Mouse (Mus musculus) forebrain, embryonic 14.5 days (tissue): ENCODE measurements around the gene Tprgl. TPM values are rescaled to one million over a fixed set of nuclear protein-coding genes. Genes with fewer than 3 reads are reported as not detected.

Experiments
- ATAC-seq: fragments of 200-750 bp; cut with Nextera tagmentation; 2 replicates; pipeline ENCODE4 v1.8.0; 2017; ENCODE audit warnings: mild to moderate bottlenecking, moderate library complexity
- DNase-seq: peaks from one replicate; pipeline ENCODE4 v3.0.0-alpha.2; 2015; ENCODE audit warnings: low spot score
- H3K27ac ChIP-seq: fragments of 300-500 bp; sonication (generic); 2 replicates; pipeline ENCODE4 v1.5.1; 2014; ENCODE audit warnings: low read depth, mild to moderate bottlenecking, control low read depth, low read length, moderate library complexity
- H3K27me3 ChIP-seq: fragments of 300-500 bp; sonication (generic); replicated peaks from 2 replicates; pipeline ENCODE4 v1.6.1; 2014; ENCODE audit warnings: low read length, control low read depth, mixed read lengths; ENCODE audit not compliant: control insufficient read depth, insufficient read depth
- H3K36me3 ChIP-seq: fragments of 300-500 bp; sonication (generic); 2 replicates; pipeline ENCODE4 v1.6.1; 2014; ENCODE audit warnings: low read length, control low read depth; ENCODE audit not compliant: control insufficient read depth, insufficient read depth
- H3K4me1 ChIP-seq: fragments of 300-500 bp; sonication (generic); 2 replicates; pipeline ENCODE4 v1.6.1; 2014; ENCODE audit warnings: antibody characterized with exemption, low read length, control low read depth; ENCODE audit not compliant: control insufficient read depth, insufficient read depth
- H3K4me2 ChIP-seq: fragments of 300-500 bp; sonication (generic); 2 replicates; pipeline ENCODE4 v1.6.1; 2014; ENCODE audit warnings: mild to moderate bottlenecking, control low read depth, low read length
- H3K4me3 ChIP-seq: fragments of 300-500 bp; sonication (generic); 2 replicates; pipeline ENCODE4 v1.5.1; 2014; ENCODE audit warnings: low read depth, low read length, control low read depth
- H3K9ac ChIP-seq: fragments of 300-500 bp; sonication (generic); 2 replicates; pipeline ENCODE4 v1.6.1; 2014; ENCODE audit warnings: mild to moderate bottlenecking, low read length, control low read depth, moderate library complexity
- H3K9me3 ChIP-seq: fragments of 300-500 bp; sonication (generic); replicated peaks from 2 replicates; pipeline ENCODE4 v1.6.1; 2016; ENCODE audit warnings: low read length, control low read depth, mixed read lengths; ENCODE audit not compliant: control insufficient read depth
- WGBS: fragments of 180-500 bp; shearing (Covaris S2); extraction: QIAGEN DNeasy Blood & Tissue Kit; methylation state at CpG from one replicate; pipeline ENCODE4 v1.1.7; 2014; 5-methylcytosine and 5-hydroxymethylcytosine counted together
- polyA plus RNA-seq: library from polyadenylated mRNA; unstranded; fragments of >200 nt; fragmentation: Nextera tagmentation; extraction: Ambion mirVana; gene quantifications from 2 replicates; pipeline ENCODE4 v1.2.1, GENCODE M21; 2014

Tprgl gene
- polyA plus RNA-seq, 1 experiment from 2014 or later, result 184 TPM

DNA sequence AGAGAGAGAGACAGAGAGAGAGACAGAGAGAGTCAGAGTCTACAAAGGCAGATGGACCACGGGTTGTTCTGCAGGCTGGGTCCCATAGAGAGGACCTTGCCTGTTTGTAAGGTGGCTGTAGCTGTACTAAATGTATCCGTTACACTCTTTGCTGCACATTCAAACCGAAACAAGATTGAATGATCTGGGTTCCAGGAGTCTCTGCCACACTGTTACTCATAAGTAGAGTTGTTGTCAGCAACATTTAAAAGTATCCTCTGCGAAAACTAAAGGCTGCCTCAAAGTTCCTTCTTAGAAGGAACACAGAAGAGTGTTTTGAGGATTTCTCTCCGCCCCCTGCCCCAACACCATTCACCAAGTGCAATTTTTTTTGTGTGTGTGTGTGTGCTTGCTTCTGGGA, 23.3 kb downstream of the Tprgl start:
- H3K36me3 ChIP-seq, result no peaks in the 10 kb centered on the region
- no peaks in the 10 kb centered on the region for H3K9me3 ChIP-seq
- WGBS, result 51% methylated on average over 5 of the region's 5 CpGs
- DNase-seq, result no peak
- peaks cover 52% of the 10 kb centered on the region for H3K27me3 ChIP-seq
- no peak overlapping the region for H3K4me3 ChIP-seq
- no peak for ATAC-seq
- H3K9ac ChIP-seq, result no peak overlapping the region
- H3K4me2 ChIP-seq, result no peak overlapping the region
- H3K4me1 ChIP-seq, result peaks cover 6% of the 10 kb centered on the region; the same call in 1 of the 2 replicates
- H3K27ac ChIP-seq, result no peak overlapping the region

GRCm38 (mm10) chr4:154134803-154135202, 25.7 kb downstream of the Tprgl start:
- H3K9ac ChIP-seq, result no peak overlapping the region
- WGBS, result 77% methylated on average over 4 of the region's 4 CpGs
- ATAC-seq (no peak), DNase-seq (no peak)
- H3K4me1 ChIP-seq, result no peaks in the 10 kb centered on the region
- no peak overlapping the region for H3K4me2 ChIP-seq
- H3K27me3 ChIP-seq, result peaks cover 33% of the 10 kb centered on the region
- H3K4me3 ChIP-seq, result no peak overlapping the region
- H3K27ac ChIP-seq, result no peak overlapping the region
- H3K36me3 ChIP-seq, result no peaks in the 10 kb centered on the region
- no peaks in the 10 kb centered on the region for H3K9me3 ChIP-seq

DNA sequence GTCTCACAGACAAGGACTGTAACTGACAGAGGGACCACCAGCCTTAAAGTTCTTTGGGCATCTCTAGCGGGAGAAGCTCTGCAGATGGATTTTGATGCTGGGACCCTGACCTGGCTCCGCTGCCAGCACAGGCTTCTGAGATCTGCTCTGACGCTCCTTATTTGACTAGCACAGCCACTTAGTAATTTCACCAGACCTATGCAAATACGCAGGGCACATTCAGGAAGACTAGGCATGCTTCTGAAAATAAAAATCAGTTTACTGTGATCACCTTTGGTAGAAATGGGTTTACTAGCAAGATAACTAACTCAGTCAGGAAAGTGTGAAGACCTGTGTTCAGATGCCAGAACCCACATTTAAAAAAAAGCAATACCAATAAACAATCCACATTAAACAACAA, 28.6 kb downstream of the Tprgl start:
- no peaks in the 10 kb centered on the region for H3K9me3 ChIP-seq
- no peak overlapping the region for H3K4me3 ChIP-seq
- DNase-seq (no peak), ATAC-seq (no peak)
- no peaks in the 10 kb centered on the region for H3K36me3 ChIP-seq
- H3K27ac ChIP-seq, result no peak overlapping the region
- H3K4me2 ChIP-seq, result no peak overlapping the region
- peaks cover 13% of the 10 kb centered on the region; the same call in 1 of the 2 replicates for H3K27me3 ChIP-seq
- 81% methylated on average over 4 of the region's 4 CpGs for WGBS
- H3K4me1 ChIP-seq, result no peaks in the 10 kb centered on the region
- H3K9ac ChIP-seq, result no peak overlapping the region

GRCm38 (mm10) chr4:154129950-154130349, 30.5 kb downstream of the Tprgl start:
- Histone ChIP-seq H3K27ac (no peak overlapping the region), H3K27me3 (0 out of 2 replicates have a peak, but pooled peaks cover 4% of the 10 kb centered on the region), H3K4me3 (no peak overlapping the region), H3K36me3 (no peaks in the 10 kb centered on the region), H3K4me2 (no peak overlapping the region), H3K4me1 (no peaks in the 10 kb centered on the region), H3K9me3 (no peaks in the 10 kb centered on the region), H3K9ac (no peak overlapping the region)
- DNase-seq (no peak), ATAC-seq (no peak)

DNA sequence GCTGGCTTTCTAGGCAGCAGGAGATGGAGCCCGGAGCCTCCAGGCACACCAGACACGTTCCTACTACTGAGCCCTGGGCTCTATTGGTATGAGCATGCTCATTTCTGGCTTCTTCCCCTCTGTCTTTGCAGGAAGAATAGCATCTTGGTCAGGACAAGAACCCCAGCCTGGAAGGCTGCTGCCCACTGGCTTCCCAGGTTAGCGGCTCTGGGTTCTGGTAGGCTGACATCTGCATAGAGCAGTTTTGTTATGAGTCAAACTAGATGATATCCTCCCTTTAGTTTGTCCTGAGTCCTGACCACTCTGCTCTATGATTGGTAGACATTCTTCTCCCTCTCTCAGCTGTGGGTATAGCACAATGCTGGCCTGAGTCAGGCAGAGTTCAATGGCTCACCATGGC, 33.2 kb downstream of the Tprgl start:
- Histone ChIP-seq H3K4me3 (no peak overlapping the region), H3K4me1 (no peaks in the 10 kb centered on the region), H3K4me2 (no peak overlapping the region), H3K27ac (no peak overlapping the region), H3K9ac (no peak overlapping the region), H3K27me3 (no peaks in the 10 kb centered on the region), H3K9me3 (no peaks in the 10 kb centered on the region), H3K36me3 (no peaks in the 10 kb centered on the region)
- 76% methylated on average over 3 of the region's 3 CpGs for WGBS
- DNase-seq (no peak), ATAC-seq (no peak)

GRCm38 (mm10) chr4:154125202-154125601, 35.3 kb downstream of the Tprgl start:
- no peaks in the 10 kb centered on the region for H3K36me3 ChIP-seq
- ATAC-seq, result no peak
- no peak overlapping the region for H3K9ac ChIP-seq

GRCm38 (mm10) chr4:154123553-154123952, 36.9 kb downstream of the Tprgl start:
- no peak for DNase-seq
- Histone ChIP-seq H3K36me3 (no peaks in the 10 kb centered on the region), H3K9ac (no peak overlapping the region), H3K4me2 (no peak overlapping the region), H3K9me3 (no peaks in the 10 kb centered on the region), H3K27me3 (no peaks in the 10 kb centered on the region), H3K4me1 (0 out of 2 replicates have a peak, but pooled peaks cover 3% of the 10 kb centered on the region), H3K27ac (no peak overlapping the region), H3K4me3 (no peak overlapping the region)
- WGBS, result 83% methylated on average over 6 of the region's 6 CpGs
- no peak for ATAC-seq

More at GRCm38 (mm10) chr4:154125202-154125601, 35.3 kb downstream of the Tprgl start:
- Histone ChIP-seq H3K4me3 (no peak overlapping the region), H3K27ac (no peak overlapping the region), H3K4me2 (no peak overlapping the region), H3K27me3 (no peaks in the 10 kb centered on the region), H3K9me3 (no peaks in the 10 kb centered on the region), H3K4me1 (0 out of 2 replicates have a peak, but pooled peaks cover 3% of the 10 kb centered on the region)
- DNase-seq, result no peak
- WGBS, result 73% methylated on average over 5 of the region's 5 CpGs

DNA sequence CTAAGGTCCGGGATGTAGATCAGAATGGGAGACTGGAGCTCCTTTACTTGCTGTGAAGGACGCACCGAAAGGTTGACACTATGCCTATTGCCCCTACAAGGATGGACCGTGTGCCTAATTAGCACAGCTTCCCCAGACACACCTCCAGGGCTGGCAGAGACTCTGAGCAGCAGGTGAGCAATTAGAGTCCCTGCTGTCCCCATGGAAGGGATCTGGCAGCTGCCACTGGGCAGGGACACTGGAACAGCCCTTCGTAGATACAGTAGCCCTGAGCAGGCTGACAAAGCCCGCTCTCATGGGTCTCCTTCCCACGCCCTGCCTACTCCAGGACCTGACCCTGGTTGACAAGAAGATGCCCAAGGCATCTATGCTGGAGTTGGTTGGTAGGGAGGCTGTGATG, 38.1 kb downstream of the Tprgl start:
- 68% methylated on average over 7 of the region's 7 CpGs for WGBS
- H3K27ac ChIP-seq, result no peak overlapping the region
- no peak for ATAC-seq

DNA sequence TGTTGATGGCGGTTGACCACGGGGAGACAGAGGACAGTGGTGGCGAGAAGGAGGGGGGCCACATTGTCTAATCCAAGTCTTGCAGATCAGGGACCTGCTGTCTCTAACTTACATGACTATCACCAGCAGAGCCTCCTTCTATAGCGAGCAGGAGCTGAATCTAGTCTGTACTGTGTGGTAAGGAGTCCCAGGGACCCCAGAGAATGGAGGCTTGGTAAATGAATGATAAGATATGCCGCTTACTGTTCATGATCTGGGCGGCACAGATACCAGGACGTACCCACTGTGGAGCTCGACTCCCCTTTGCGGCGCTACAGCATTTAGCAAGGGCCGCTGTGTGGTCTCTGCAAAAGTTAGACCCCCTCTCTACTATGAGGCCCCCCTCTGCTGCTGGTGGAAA, 38.7 kb downstream of the Tprgl start:
- Histone ChIP-seq H3K4me1 (0 out of 2 replicates have a peak, but pooled peaks cover 3% of the 10 kb centered on the region), H3K27me3 (no peaks in the 10 kb centered on the region), H3K4me2 (no peak overlapping the region), H3K9ac (no peak overlapping the region), H3K27ac (no peak overlapping the region), H3K4me3 (no peak overlapping the region), H3K9me3 (no peaks in the 10 kb centered on the region), H3K36me3 (no peaks in the 10 kb centered on the region)
- ATAC-seq (no peak), DNase-seq (no peak)
- 59% methylated on average over 11 of the region's 11 CpGs for WGBS

More for the DNA sequence above, 38.1 kb downstream of the Tprgl start:
- Histone ChIP-seq H3K4me1 (0 out of 2 replicates have a peak, but pooled peaks cover 3% of the 10 kb centered on the region), H3K36me3 (no peaks in the 10 kb centered on the region), H3K4me2 (no peak overlapping the region), H3K9me3 (no peaks in the 10 kb centered on the region), H3K27me3 (no peaks in the 10 kb centered on the region), H3K4me3 (no peak overlapping the region), H3K9ac (no peak overlapping the region)
- DNase-seq, result no peak
